Mouse (Mus musculus): ENCODE data around the gene Shisa2. TPM values are rescaled to one million over a fixed set of nuclear protein-coding genes. Genes with fewer than 3 reads are reported as not detected.
"Not testable (repeated sequence)": the region's sequence is repeated elsewhere in the genome, so short reads cannot be mapped to it uniquely, and the experiment has no call there.

Shisa2 gene
- polyA plus RNA-seq (2012; rRNA removed) = 6.4 and 8.4 TPM in 2 replicates

DNA sequence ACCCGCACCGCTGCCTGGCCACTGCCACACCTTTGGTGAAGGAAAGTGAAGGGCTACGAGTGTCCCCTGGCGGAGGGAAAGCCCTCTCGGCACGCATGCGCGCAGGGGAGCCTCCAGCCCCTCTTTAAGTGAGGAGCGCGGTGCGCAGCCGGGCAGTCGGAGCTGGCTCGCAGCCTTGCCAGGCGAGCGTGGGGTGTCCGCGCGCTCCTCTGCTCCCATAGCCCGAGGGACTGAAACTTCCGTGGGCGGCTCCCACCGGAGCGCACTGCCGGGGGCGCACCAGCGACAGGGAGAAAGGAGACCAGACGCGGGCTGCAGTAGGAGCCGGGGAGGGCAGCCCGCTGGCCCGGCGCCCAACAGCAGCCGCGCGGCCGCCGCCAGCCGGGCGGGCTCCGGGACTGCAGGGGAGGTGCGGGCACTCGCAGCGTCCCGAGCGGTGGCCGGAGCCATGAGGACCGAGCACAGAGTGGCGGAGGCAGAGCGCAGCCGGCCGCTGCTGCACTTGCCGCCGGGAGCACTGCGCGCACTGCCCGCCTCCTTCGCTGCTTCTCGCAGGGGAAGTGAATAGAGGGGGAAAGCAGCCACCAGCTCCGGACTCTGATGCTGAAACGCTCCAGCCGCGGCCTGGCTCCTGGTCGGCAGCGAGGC is at the start of gene Shisa2:
TSS of gene Shisa2 (plus strand) at position 151 of the 648 bp plus-strand sequence.
- peak; percentile 67 for DNase-seq (ENCODE audit: low read depth, low spot score)
- WGBS = under 1% methylated on average over 65 of the region's 65 CpGs

DNA sequence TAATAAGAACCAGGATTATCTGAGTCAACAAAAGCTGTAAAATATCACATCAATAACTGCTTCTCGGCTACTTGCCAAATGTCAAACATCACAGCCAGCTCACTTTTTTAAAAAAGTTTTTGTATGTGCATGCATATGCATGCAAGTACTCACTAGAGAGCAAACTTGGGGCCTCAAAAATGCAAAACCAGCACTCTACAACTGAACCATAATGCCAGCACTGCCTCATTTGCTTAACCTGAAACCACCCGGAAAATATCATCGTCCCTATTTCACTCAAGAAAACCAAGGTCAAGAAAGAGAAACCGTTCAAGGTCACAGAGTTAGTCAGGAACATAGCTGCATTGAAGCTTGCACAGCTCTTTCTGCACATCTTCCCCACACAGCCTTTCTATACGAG is 48.7 kb upstream of the Shisa2 start:
- no peak for DNase-seq (ENCODE audit: low read depth, low spot score)

DNA sequence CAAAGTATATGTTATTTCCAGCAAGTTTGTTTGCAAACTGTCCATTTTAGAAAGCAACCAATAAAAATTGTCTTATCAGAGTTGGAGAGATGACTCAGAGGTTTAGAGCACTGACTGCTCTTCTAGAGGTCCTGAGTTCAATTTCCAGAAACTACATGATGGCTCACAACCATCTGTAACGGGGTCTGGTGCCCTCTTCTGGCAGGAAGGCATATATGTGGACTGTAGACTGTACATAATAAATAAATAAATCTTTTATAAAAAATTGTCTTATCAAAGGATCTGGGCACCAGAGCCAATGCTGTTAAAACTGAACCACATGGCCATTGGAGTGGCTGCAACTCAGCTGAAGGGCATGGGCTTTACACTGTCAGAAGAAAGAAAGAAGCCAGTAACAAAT is 34.5 kb upstream of the Shisa2 start:
- no peak for DNase-seq (ENCODE audit: low read depth, low spot score)
- 43% methylated on average over 1 of the region's 1 CpGs for WGBS

More for the DNA sequence above, 48.7 kb upstream of the Shisa2 start:
- WGBS = 75% methylated on average over 5 of the region's 5 CpGs

DNA sequence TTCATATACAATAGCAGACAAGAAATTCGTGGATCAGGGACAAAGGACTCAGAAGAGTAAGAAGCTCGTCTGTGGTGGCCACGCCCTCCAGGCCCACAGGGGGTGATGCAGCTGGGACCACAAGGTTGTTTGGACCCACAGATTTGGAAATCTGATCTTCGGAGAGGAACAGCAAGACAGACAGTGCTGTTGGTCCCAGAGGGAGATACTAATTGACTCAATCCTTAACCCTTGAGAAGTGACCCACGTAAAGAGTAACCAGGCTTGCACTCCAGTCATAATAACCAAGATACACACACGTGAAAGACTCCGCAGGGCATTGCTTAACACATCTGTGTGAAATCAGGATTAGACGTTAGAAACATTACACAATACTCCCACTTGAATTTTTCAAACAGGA is 33.2 kb upstream of the Shisa2 start:
- no peak for DNase-seq (ENCODE audit: low read depth, low spot score)
- WGBS = 79% methylated on average over 8 of the region's 8 CpGs

DNA sequence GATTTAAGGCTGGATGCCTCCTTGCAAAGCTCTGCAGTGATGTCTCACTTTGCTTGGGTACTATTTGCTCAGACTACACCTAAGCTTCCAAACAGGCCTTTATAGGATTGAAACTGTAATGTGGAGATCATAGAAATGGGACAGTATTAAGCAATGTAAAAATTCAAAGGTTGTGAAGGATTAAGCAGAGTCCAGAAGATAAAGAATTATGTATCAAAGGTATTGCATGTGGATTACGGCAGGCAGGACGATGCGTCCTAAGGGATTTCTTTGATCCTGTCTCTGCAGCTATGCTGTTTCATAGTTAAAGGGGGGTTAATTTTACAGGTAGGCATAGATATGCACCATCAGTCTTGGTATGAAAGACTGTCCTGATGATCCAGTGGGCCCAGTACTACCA is 32.5 kb upstream of the Shisa2 start:
- 96% methylated on average over 3 of the region's 3 CpGs for WGBS
- no peak for DNase-seq (ENCODE audit: low read depth, low spot score)

DNA sequence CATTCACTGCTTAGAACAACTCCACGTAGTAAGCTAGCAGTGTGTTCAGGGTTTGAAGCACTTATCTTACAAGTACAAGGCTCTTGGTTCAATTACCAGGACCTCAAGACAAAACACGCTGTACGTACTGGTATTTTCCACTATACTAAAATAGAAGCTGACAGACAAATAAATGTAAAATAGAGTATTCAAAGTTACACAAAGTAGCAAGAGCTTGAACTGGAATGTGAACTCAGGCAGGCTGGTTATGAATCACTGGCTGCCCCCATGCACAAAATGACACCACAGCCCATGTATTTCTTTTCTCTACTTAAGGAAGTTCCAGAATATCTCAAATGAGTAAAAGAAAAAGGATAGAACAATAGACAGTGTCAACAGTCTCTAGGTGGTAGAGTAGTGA is 30.1 kb upstream of the Shisa2 start:
- no peak for DNase-seq (ENCODE audit: low read depth, low spot score)
- WGBS = 95% methylated on average over 3 of the region's 3 CpGs

DNA sequence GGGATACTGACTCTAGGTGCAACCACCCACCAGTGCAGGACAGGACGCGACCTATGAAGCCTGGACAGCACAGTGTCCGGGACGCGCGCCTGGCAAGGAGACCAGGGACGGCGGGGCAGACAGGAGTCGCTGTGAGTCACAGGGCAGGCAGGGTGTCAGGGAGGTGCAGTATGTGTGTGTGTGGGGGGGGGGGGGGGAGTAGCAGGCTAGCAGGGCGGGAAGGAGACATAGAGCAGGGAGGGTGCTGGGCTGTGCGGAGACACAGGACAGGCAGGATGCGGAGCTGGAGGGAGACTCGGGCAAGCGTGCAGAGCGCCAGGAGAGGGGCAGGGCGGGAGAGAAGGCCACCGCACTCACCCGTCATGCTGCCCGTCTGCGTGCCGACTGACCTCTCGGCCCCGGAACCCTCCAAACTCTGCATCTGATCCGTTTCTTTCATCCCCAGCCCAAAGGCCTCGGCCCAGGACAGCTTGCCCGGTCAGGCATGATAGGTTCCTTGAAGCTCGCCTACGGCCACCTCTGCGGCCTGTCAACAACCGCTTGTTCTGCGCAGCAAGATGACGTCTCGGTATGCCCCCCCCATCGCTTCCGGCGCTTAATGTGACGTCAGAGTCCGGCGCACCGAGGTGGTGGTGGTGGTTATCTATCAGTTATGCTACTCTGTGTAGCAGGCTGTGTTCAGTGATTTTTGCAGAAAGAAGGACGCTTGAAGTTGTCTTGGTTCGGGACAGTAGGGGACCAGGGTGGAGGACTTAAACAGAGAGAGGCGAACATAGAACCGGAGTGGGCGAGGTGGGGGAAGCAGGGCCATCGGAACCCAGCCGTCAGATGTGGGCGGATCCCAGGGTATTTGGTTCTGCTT is 27.5 kb upstream of the Shisa2 start, which contains the start of gene Cdadc1:
TSS of gene Cdadc1 (minus strand) at position 562 of the 862 bp plus-strand sequence.
- WGBS = under 1% methylated on average over 47 of the region's 48 CpGs
- DNase-seq (ENCODE audit: low read depth, low spot score) = peak; percentile 77

DNA sequence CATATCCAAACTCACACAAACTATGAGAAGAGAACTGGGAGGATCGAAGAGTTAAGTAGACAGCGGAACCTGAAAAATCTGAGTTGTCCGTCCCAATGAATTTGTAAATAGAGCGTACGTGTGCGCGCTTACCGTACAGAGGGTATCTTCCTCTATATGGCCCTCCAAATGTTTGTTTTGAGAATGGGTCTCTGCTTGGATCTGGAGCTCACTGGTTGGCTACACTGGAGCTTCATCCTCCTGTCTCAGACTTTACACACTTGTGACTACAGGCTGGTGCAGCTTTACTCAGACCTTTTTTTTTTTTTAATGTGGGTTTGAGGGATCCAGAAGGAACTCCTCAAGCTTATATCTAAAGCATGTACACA is 26.9 kb upstream of the Shisa2 start:
- DNase-seq (ENCODE audit: low read depth, low spot score) = no peak
- WGBS = 2% methylated on average over 8 of the region's 8 CpGs

DNA sequence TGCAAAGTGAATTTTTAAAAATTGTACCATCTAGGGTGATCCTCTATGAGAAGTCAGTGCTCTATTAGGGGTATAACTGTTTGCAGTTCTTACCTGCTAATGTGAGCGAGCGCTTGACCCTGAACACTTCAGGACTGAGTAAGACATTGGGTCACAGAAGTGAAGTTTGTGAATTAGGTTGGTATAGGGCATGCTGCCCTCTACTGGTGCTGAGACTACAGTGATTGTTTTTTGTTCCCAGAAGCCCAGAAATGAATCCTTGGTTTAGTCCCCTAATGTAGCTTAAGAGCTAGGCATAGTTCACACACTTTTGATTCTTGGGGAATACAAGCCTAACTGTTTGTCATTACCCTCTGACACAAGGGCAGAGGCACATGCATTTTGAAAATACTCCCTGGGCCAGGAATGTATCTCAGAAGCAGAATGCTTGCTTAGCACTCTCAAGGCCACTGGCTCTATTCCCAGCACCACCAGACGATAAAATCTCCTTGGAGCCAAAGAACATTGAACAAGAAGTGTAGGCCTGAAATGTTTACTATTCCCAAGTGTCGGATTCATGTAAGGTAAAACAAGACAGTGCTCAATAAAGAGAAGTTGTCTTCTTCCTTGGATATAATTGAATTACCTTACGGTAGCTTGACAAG is 21.0 kb upstream of the Shisa2 start:
- no peak for DNase-seq (ENCODE audit: low read depth, low spot score)
- 58% methylated on average over 5 of the region's 5 CpGs for WGBS

DNA sequence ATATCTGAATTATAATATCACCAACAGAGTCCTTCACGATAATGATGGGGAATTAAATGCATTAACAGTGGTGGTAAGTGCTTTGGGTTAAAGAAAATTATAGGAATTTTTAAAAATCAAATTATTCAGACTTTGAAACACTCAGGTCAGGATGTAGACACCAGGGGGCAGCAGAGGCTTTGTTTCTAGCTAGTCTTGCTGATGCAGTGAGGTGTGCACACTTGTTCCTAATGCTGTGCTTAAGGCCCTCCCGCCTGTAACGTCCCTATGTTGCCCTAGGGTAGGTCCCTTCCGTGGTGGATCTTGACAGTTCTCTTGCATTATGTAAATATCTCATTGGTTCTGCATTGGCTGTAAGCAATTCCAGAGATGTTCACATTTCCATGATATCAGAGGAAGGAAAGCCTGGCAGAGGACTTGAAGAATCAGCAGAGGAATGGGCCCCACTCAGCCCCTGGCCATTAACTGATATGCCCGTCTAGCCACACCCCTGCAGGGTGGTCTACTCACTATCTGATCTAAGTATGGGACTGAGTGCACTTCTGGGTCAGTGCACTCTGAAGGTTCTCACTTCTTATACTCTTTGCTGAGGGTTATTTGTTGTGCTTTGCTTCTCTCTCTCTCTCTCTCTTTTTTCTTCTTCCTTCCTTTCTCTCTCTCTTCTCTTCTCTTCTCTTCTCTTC is 19.3 kb upstream of the Shisa2 start:
- 12% methylated on average over 5 of the region's 5 CpGs for WGBS
- DNase-seq (ENCODE audit: low read depth, low spot score) = no peak

DNA sequence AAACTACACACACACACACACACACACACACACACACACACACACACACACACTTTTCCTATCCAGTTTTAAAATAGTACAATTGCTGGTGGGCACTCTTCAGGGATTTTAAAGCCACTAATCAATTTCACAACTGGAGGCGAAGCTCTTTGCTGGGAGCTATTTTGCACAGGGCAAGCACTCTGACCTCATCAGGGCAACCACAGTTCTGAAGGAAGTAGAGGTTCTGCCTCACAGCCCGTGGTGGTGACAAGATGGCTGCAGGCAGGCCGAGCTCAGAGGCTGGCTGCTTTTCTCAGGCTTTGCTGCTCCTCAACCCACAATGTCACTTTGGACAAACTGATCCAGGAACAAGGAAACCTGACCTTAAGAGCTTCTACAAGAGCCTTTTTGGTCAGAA is 18.1 kb upstream of the Shisa2 start:
- 68% methylated on average over 3 of the region's 3 CpGs for WGBS
- DNase-seq (ENCODE audit: low read depth, low spot score) = no peak

DNA sequence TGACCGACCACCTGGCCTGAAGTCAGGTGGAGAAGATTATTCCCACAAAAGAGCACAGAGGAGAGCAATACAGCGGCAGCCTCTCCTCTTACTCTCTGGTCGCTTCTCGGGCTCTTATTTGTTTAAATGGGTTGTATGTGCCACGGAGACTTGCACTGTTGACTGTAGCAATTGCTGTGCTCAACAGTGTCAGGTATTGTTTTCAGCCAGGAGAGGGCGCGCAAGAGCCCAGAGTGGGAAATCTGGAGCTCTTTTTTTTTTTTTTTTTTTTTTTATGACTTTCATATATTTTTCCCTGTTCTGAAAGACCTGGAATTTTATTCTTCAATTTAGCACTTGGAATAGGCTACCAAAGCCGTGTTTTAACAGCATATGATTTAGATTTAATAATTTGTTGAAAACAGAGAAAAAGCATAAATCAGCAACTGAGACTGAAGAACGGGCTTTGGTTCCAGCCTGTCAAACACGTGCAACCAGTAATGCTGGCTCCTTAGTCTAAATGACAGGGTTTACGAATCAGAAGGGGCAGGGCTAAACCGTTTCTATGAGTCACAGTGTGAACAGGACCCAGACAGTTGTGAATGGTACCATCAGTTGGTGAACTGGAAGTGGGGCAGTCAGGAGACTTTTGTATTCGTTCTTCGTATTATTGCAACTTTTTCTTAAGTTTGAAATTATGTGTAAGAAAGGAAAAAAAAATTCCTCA is 12.0 kb upstream of the Shisa2 start:
- 37% methylated on average over 14 of the region's 14 CpGs for WGBS
- no peak for DNase-seq (ENCODE audit: low read depth, low spot score)

DNA sequence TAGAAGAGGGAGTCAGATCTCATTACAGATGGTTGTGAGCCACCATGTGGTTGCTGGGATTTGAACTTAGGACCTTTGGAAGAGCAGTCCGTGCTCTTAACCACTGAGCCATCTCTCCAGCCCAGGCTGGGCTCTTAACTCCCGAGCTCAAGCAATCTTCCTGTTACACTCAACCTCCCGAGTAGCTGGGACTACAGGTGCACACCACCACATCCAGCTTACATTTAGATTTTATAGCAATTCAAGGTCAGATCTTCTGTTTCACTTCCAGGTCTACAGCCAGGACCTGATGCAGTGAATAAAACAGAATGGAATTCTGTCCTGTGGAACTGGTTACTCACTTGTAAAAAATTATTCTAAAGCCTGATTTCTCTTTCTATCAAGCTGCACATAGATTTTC is 11.0 kb upstream of the Shisa2 start:
- 55% methylated on average over 3 of the region's 3 CpGs for WGBS

DNA sequence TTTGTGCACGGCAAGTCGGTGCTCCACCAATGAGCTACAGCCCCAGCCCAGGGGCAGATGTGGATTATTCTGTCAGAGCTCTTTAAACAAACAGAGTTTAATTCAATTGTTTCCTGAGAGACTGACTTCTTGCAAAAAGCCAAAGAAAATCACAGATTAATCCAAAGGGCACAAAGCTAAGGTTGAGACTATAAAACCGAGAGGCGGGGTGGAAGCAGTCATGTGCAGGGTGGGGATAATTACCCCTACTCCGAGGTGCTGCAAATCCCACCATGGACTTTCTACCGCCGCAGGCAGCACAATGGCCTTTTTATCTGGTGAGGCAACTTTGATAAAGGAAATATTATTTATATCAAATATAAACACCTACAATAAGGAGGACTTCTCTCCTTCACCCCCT is 8.3 kb upstream of the Shisa2 start:
- no peak for DNase-seq (ENCODE audit: low read depth, low spot score)

More for the DNA sequence above, 11.0 kb upstream of the Shisa2 start:
- not testable (repeated sequence) for DNase-seq (ENCODE audit: low read depth, low spot score)

DNA sequence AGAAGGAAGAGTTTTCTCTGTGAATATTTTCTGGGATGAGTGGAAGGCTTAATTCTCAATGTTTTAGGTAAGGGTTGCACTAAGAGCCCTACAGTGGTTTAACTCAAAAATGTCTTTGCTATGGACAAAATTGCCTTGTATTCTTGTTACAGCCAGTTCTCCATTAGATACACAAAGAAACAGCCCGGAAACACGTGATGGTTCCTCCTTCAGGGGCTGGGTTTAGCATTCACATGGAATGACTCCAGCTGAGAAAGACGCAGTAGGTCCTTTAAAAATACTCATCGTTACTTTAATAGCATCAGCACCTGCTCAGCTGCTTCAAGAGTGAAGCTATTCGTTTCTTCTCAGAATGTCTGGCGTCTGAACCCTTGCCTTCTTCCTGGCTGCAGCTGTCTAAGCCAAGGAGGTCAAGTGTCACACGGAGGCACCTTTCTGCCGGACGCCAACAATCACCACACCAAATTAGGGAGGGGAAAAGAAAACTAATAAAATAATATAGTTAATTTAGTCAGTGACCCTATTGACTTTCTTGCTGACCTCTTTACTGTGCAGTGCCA is 702 bp upstream of the Shisa2 start:
- DNase-seq (ENCODE audit: low read depth, low spot score) = no peak
- 30% methylated on average over 9 of the region's 9 CpGs for WGBS

More for the DNA sequence above, 8.3 kb upstream of the Shisa2 start:
- WGBS = 23% methylated on average over 7 of the region's 7 CpGs

DNA sequence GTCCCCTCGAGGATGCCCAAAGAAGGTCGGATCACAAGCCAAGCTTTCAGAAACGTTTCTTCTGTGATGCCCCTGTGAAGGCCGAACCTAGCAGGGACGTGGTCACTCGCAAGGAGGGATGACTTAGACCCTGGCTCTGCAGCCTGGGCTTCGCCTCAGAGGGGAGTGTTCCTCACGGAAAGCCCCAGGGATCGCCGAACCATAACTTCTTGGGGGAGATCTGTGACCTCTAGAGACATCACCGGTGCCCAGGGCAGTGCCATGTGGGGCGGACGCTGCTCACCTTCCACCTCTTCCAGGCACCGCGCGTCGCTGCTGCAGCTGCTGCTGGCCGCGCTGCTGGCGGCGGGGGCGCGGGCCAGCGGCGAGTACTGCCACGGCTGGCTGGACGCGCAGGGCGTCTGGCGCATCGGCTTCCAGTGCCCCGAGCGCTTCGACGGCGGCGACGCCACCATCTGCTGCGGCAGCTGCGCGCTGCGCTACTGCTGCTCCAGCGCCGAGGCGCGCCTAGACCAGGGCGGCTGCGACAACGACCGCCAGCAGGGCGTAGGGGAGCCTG is 777 bp downstream of the Shisa2 start:
- under 1% methylated on average over 51 of the region's 51 CpGs for WGBS
- no peak for DNase-seq (ENCODE audit: low read depth, low spot score)

DNA sequence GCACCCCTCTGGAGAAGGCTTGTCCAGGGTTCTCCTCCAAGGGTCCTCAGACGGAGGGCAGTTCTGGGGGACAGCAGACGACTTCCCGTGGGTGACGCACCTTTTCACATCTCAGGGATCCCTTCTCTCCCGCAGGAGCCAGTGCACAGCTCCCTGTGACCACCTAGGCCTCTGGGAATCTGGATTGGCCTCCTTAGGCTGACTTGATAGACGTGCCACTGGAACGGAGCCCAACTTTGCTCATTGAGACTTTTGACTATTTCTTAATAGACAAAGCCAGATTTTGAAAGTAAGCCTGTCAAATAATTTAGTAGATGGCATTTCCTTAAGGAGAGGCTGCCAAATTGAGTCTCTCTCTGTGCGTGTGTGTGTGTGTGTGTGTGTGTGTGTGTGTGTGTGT is 1.6 kb downstream of the Shisa2 start:
- DNase-seq (ENCODE audit: low read depth, low spot score) = no peak
- 20% methylated on average over 8 of the region's 8 CpGs for WGBS

DNA sequence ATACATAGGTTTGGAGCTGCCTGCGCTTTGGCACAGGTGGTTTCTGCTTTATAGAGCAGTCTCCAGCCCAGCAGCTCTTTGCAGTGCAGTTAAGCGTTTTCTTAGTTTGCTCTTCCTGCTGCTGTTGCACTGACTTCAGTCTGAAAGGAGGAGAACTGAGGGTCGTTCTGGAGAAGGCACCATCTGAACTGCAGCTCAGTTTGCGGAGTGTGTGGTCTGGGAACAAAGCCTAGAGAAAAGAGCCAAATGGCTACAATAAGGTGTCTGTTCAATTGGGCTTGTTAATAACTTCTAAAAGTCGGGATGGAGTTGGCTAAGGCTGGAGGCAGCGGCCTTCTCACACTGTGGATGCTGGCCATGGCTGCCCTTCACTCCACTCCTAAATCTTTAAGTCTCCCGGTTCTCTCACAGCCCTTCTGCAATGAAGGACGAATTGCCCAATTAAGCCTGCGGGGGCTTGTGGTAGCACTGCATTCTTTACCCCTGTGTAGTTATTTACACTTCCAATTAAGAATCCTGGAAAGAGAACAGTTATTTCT is 2.1 kb downstream of the Shisa2 start:
- no peak for DNase-seq (ENCODE audit: low read depth, low spot score)
- WGBS = 22% methylated on average over 9 of the region's 9 CpGs

DNA sequence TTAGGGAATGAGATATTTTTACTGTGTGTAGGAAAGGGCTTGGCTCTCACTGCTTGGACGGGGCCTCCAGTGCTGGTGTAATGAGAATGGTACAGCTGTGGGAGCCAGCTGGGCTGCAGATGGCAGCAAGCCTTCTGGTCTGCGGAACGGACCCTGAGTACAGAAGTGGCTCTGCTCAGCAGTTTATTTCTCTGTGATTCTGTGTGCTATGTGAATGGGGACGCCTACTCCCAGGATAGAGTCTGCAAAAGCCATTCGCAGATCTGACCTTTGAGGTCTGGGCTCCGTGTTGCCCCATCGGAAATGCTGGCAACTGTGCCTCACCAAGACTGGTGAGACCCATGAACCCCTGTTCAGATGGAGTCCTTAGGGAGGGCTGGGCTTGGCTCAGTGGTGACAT is 2.7 kb downstream of the Shisa2 start:
- WGBS = 15% methylated on average over 7 of the region's 7 CpGs
- DNase-seq (ENCODE audit: low read depth, low spot score) = no peak
